Mouse (Mus musculus) limb, embryonic 14.5 days (tissue): ENCODE data around the gene Ints1. TPM values are rescaled to one million over a fixed set of nuclear protein-coding genes. Genes with fewer than 3 reads are reported as not detected.
A peak's percentile ranks its signal among the peaks of the same experiment; 100 is the strongest.
"Not testable (repeated sequence)": the region's sequence is repeated elsewhere in the genome, so short reads cannot be mapped to it uniquely, and the experiment has no call there.

Experiments used
- ATAC-seq: fragments of 200-750 bp; cut with Nextera tagmentation; 2 replicates; pipeline ENCODE4 v1.8.0; 2017; ENCODE audit warnings: low read depth, moderate number of reproducible peaks, moderate TSS enrichment; ENCODE audit not compliant: low FRiP score
- DNase-seq: peaks from one replicate; pipeline ENCODE4 v3.0.0-alpha.2; 2015; ENCODE audit warnings: low spot score
- H3K27ac ChIP-seq: fragments of 300-500 bp; sonication (generic); replicated peaks from 2 replicates; pipeline ENCODE4 v1.5.1; 2014; ENCODE audit warnings: low read depth, mild to moderate bottlenecking, low read length, moderate library complexity, mixed read lengths
- H3K27me3 ChIP-seq: fragments of 300-500 bp; sonication (generic); 2 replicates; pipeline ENCODE4 v1.6.1; 2014; ENCODE audit warnings: low read length, mixed read lengths; ENCODE audit not compliant: control insufficient read depth, insufficient read depth
- H3K36me3 ChIP-seq: fragments of 300-500 bp; sonication (generic); 2 replicates; pipeline ENCODE4 v1.6.1; 2014; ENCODE audit warnings: mild to moderate bottlenecking, low read length, moderate library complexity, mixed read lengths; ENCODE audit not compliant: control insufficient read depth, insufficient read depth
- H3K4me1 ChIP-seq: fragments of 300-500 bp; sonication (generic); 2 replicates; pipeline ENCODE4 v1.6.1; 2014; ENCODE audit warnings: antibody characterized with exemption, low read length, mixed read lengths; ENCODE audit not compliant: control insufficient read depth, insufficient read depth
- H3K4me2 ChIP-seq: fragments of 300-500 bp; sonication (generic); replicated peaks from 2 replicates; pipeline ENCODE4 v1.6.1; 2014; ENCODE audit warnings: low read depth, mild to moderate bottlenecking, low read length, moderate library complexity; ENCODE audit not compliant: severe bottlenecking
- H3K4me3 ChIP-seq: fragments of 300-500 bp; sonication (generic); replicated peaks from 2 replicates; pipeline ENCODE4 v1.5.1; 2014; ENCODE audit warnings: low read length
- H3K9ac ChIP-seq: fragments of 300-500 bp; sonication (generic); 2 replicates; pipeline ENCODE4 v1.6.1; 2014; ENCODE audit warnings: mild to moderate bottlenecking, low read depth, low read length, moderate library complexity; ENCODE audit not compliant: severe bottlenecking
- H3K9me3 ChIP-seq: fragments of 300-500 bp; sonication (generic); 2 replicates; pipeline ENCODE4 v1.6.1; 2016; ENCODE audit warnings: low read length; ENCODE audit not compliant: control insufficient read depth
- POLR2A ChIP-seq: fragments of 200-500 bp; IDR thresholded peaks from 2 replicates; pipeline ENCODE4 v1.8.0; 2012; ENCODE audit warnings: inconsistent platforms, mild to moderate bottlenecking, moderate library complexity, borderline replicate concordance; ENCODE audit not compliant: insufficient read depth, insufficient read length; ENCODE audit errors: extremely low read depth
- WGBS: fragments of 180-500 bp; shearing (Covaris S2); extraction: QIAGEN DNeasy Blood & Tissue Kit; methylation state at CpG from one replicate; pipeline ENCODE4 v1.1.7; 2014; 5-methylcytosine and 5-hydroxymethylcytosine counted together
- polyA plus RNA-seq, 2 experiments: library from polyadenylated mRNA; depleted of rRNA in 1 of 2; stranded (reverse) in 1 of 2; unstranded in 1 of 2; fragments of >200 nt; fragmentation: Nextera tagmentation in 1 of 2; extraction: Ambion mirVana in 1 of 2; gene quantifications; 2 replicates each; pipeline versions ENCODE4 v1.2.1 to v1.2.3; 2012 to 2014

The Ints1 gene
- polyA plus RNA-seq, 2 experiments, result 35.5 to 50.1 TPM

GRCm38 (mm10) chr5:139750535-139750934 is 24.9 kb downstream of the Ints1 start:
- H3K27me3 ChIP-seq, result no peaks in the 10 kb centered on the region
- no peak overlapping the region for H3K4me3 ChIP-seq
- no peak overlapping the region for H3K9ac ChIP-seq
- ATAC-seq (no peak), DNase-seq (peak; percentile 37)
- H3K4me1 ChIP-seq, result no peaks in the 10 kb centered on the region
- no peaks in the 10 kb centered on the region for H3K9me3 ChIP-seq
- H3K27ac ChIP-seq, result no peak overlapping the region
- no peak for TF ChIP-seq POLR2A
- peaks cover 56% of the 10 kb centered on the region for H3K36me3 ChIP-seq
- no peak overlapping the region for H3K4me2 ChIP-seq

DNA sequence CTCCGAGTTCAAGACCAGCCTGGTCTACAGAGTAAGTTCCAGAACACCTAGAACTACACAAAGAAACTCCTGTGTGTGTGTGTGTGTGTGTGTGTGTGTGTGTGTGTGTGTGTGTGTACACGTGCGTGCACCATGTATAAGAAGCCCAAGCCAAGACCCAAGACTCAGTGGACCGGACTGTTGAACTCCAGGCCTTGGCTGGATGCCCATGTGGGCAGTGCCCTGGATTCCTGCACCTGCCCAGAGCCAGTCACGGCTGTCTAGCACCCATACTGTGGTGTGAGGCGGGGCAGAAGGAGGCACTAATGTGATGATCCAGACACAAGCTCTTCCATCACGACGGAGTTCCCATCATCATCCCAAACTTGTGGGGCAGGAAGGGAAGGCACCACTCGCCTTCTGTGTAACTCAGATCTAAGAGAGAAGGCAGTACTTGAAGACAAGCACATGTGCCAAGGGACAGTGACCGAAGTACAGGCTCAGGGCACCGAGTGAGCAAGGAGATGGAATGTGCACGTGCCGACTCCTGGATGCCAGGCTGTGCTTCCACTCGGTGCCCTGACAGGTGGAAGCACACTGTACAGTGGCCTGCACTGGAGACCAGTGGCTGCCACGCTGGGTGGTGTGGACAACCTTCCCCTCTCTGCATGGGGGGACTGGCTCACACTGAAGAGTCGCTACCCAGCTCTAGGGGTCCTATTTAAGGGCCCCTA is 25.9 kb downstream of the Ints1 start:
- Histone ChIP-seq H3K9ac (no peak overlapping the region), H3K36me3 (peaks cover 46% of the 10 kb centered on the region), H3K4me3 (no peak overlapping the region), H3K27me3 (no peaks in the 10 kb centered on the region), H3K4me2 (no peak overlapping the region), H3K27ac (no peak overlapping the region), H3K9me3 (no peaks in the 10 kb centered on the region), H3K4me1 (no peaks in the 10 kb centered on the region)
- WGBS, result 84% methylated on average over 15 of the region's 16 CpGs
- TF ChIP-seq POLR2A, result no peak
- ATAC-seq, result no peak
- DNase-seq, result no peak

DNA sequence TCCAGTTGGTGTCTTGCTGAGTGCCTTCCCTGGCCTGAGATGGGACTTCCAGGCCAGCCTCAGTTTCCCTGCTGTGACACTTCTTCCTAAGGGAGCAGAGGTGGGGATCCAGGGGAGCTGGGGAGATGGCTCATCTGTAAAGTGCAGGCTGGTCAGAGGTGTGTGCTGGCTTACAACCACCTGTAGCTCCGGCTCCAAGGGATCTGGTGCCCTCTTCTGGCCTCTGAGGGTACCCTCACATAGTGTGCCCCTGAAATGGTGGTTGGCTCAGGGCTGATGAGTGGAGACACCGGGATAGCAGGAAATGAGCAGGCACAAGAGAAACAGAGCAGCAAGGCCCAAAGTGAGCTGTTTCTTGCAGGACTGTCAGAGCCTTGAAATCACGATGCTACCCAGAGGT is 29.7 kb downstream of the Ints1 start:
- 2% methylated on average over 3 of the region's 3 CpGs for WGBS
- no peaks in the 10 kb centered on the region for H3K9me3 ChIP-seq
- no peak overlapping the region for H3K9ac ChIP-seq
- H3K36me3 ChIP-seq, result peaks cover 11% of the 10 kb centered on the region
- no peak for TF ChIP-seq POLR2A
- H3K27ac ChIP-seq, result no peak overlapping the region
- no peaks in the 10 kb centered on the region for H3K4me1 ChIP-seq
- ATAC-seq, result peak; percentile 63
- no peaks in the 10 kb centered on the region for H3K27me3 ChIP-seq
- peak; percentile 60 for DNase-seq
- H3K4me3 ChIP-seq, result no peak overlapping the region
- H3K4me2 ChIP-seq, result no peak overlapping the region

DNA sequence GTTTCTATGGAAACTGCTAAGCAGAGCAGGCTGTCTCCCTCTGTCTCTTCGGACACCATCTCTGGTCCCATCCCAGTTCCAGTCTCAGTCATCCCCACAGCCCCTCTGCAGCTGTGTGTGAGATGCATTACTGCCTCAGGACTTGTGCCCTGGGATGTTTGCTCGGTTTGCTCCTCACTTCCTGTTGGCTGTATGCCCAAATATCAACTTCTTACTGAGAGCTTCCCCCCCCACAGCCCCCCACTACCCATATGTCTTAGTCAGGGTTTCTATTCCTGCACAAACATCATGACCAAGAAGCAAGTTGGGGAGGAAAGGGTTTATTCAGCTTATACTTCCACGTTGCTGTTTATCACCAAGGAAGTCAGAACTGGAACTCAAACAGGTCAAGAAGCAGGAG is 32.8 kb downstream of the Ints1 start:
- H3K4me1 ChIP-seq, H3K9ac ChIP-seq, H3K27me3 ChIP-seq, H3K9me3 ChIP-seq, H3K27ac ChIP-seq, DNase-seq, H3K4me2 ChIP-seq, H3K4me3 ChIP-seq, H3K36me3 ChIP-seq, ATAC-seq: not testable (repeated sequence)
- WGBS, result 39% methylated on average over 3 of the region's 3 CpGs

DNA sequence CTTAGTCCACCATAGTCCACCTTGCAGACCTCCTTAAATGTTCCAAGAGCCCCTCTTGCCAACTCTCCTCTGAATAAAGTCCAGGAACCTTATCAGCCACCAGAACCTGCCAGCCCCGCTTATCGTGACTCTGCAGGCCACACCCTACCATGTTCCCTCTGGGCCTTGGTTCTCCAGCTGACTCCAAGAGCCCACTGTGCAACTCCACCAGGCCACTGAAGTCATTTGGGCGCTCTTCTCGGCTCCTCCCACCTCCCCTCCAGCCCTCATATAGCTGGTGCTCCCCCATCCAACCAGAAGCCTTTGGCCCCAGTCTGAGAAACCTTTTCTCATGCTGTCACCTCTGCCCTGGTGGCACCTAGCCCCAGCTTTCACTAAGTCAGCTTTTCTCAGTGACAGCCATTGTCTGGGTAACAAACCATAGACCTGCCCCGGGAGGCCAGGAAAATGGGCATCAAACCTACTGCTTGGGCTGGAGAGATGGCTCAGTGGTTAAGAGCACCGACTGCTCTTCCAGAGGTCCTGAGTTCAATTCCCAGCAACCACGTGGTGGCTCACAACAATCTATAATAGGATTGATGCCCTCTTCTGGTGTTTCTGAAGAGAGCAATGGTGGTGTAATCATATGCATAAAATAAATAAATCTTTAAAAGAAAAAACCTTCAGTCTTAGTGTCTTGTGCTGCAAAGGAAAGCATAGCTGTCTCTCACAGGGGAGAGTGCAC is 36.7 kb downstream of the Ints1 start:
- 74% methylated on average over 7 of the region's 7 CpGs for WGBS
- Histone ChIP-seq H3K9ac (no peak overlapping the region), H3K4me3 (no peak overlapping the region), H3K4me1 (peaks cover 17% of the 10 kb centered on the region), H3K27ac (no peak overlapping the region), H3K27me3 (no peaks in the 10 kb centered on the region), H3K4me2 (no peak overlapping the region), H3K9me3 (no peaks in the 10 kb centered on the region), H3K36me3 (no peaks in the 10 kb centered on the region)
- no peak for DNase-seq
- TF ChIP-seq POLR2A, result no peak
- no peak for ATAC-seq
